Mouse (Mus musculus): ENCODE results near the gene Gas8.

GRCm38 (mm10) chr8:123515540-123515897 is 3.1 kb upstream of the Gas8 start:
- no peak for TF ChIP-seq MAX (IDR thresholded peaks at IDR 0.05; ENCODE audit: low read depth)
- TF ChIP-seq TCF3 (IDR thresholded peaks at IDR 0.05; ENCODE audit: insufficient read length, low read depth): no peak
- no peak for TF ChIP-seq TCF12 (IDR thresholded peaks at IDR 0.05; ENCODE audit: insufficient read depth, poor library complexity, severe bottlenecking)
- no peak for TF ChIP-seq POLR2A (IDR thresholded peaks at IDR 0.05; ENCODE audit: insufficient read length, low read depth)
- no peak for TF ChIP-seq CEBPB (IDR thresholded peaks at IDR 0.05; ENCODE audit: insufficient read depth, poor library complexity, severe bottlenecking)
- TF ChIP-seq POLR2AphosphoS2 (IDR thresholded peaks at IDR 0.05; ENCODE audit: insufficient read length, low read depth): no peak
- no peak for TF ChIP-seq USF1 (IDR thresholded peaks at IDR 0.05; ENCODE audit: low read depth)
- no peak for TF ChIP-seq E2F4 (IDR thresholded peaks at IDR 0.05; ENCODE audit: insufficient read depth)
- no peak for TF ChIP-seq MYOG (IDR thresholded peaks at IDR 0.05; ENCODE audit: control insufficient read depth in 1 of 3, insufficient read depth in 1 of 3, insufficient read length in 2 of 3, low read depth in 2 of 3)
- TF ChIP-seq MYOD1 (IDR thresholded peaks at IDR 0.05; ENCODE audit: control insufficient read depth in 1 of 3, insufficient read length in 2 of 3, low read depth in 2 of 3): no peak
- TF ChIP-seq REST (IDR thresholded peaks at IDR 0.05; ENCODE audit: insufficient read depth, insufficient read length): no peak
- no peak for TF ChIP-seq SRF (IDR thresholded peaks at IDR 0.05; ENCODE audit: control insufficient read depth, insufficient read length, low read depth)

Measured in myocyte (in vitro differentiated cells).